Mouse (Mus musculus): Measurements from ENCODE around the gene Rnf220.

GRCm38 (mm10) chr4:117313085-117313424 lies 183.8 kb downstream of the Rnf220 start:
- peak; percentile 76 for TF ChIP-seq CTCF (IDR thresholded peaks at IDR 0.05; ENCODE audit: low read depth)
- TF ChIP-seq EP300 (IDR thresholded peaks at IDR 0.05; ENCODE audit: low read depth): no peak

All from liver, postnatal 0 days (tissue).